Mouse (Mus musculus) A20 (cell line): ENCODE measurements at regions not wholly inside any gene's neighbourhood (a gene's known extent, or its start where the extent isn't known, plus 50 kb on each side); places are given as distances from the start of the nearest gene placed in this dataset.

Experiments
- DNase-seq: peaks from one replicate; pipeline ENCODE4 v3.0.0-alpha.2; 2011; ENCODE audit warnings: low read depth, low spot score

DNA sequence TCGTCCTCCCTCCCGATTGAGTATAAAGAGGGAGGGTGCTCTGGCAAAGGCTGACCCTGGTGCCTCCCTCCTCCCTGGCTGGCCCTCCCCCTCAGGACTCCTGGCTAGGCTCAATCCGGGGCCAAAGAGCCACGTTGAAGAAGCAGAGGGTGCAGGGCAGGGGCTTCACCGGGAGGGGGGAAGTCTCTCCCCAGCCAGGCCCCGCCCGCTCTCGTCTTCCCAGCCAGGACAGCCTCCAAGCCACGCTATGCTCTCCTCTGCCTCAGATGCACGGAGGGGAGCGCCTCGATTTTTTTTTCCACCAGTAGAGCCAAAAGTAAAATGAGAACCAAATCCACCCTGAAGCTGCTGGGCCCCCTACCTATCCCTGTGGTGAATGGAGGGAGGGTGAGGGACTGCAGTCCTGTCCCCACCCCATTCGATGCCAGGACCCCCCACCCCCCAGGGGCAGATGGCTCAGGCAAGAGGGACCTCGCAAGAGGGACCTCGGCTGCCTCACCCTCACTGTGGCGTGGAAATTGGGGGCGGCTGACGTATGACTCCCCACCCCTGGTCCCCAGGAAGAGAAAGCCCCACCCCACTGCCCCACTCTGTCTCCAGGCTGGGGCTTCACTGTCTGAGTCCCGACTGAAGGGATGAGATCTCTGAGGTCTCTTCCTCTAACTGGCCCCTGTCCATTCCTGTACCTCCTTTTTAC, 53.2 kb upstream of the Col1a1 start:
- DNase-seq, result no peak

DNA sequence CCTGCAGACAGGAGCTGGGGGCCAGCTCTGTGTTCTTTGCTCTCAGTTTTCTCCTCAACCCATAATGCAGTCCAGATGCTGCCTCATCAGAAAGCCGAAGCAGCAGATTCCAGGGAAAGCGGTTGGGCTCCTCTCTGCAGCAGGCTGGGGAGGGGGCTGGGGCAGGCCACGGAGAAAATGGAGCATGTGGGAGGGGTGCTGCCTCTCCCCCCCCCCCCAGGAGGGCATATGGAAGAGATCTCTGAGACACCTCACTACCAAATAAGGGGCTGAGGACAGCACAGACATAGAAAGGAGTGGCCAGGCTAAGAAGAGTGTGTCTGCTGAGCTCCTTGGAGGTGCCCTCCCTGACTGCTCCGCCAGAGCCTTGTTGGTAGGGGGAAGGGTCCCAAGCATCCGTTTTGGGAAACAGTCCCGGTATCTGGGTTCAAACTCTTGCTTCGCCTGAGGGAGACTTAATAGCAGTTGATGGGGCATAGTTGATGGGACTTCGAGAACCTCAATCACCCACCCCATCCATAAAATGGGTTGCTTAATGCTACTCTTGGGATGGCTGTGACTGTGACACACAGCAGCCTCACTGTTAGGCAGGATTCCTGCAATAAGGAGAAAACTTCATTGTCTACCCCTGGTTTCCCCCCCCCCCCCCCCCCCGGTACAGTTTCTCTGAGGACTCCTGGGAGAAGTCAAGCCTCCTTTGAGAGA, 53.9 kb upstream of the Col1a1 start:
- no peak for DNase-seq

GRCm38 (mm10) chr11:94880896-94881840, 54.9 kb upstream of the Col1a1 start:
- DNase-seq, result no peak

DNA sequence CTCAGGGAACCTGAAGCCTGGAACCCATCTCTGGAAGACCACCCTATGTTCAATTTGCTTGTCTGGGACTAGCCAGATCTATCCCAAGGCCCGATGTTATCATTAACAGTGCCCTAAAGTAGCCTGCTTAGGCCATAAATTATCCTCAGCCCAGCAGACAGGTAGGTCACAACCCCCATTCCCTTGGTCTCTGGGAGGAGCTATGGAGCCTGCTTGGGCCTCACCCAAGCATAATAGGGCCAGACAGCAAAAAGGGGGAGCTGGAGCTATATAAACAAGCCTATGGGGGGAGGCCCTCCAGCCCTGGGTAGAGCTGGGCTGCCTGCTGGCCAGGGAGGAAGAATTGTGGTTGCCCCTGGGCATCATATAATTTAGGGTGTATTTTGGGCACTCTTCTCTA, 59.3 kb upstream of the Col1a1 start:
- no peak for DNase-seq

- no peak for DNase-seq
These were observed 61.0 kb upstream of the Col1a1 start for GRCm38 (mm10) chr11:94875026-94875425.

- DNase-seq, result no peak
These were observed 61.9 kb upstream of the Col1a1 start for GRCm38 (mm10) chr11:94874155-94874561.

GRCm38 (mm10) chr11:94873693-94874092, 62.3 kb upstream of the Col1a1 start:
- DNase-seq, result no peak

DNA sequence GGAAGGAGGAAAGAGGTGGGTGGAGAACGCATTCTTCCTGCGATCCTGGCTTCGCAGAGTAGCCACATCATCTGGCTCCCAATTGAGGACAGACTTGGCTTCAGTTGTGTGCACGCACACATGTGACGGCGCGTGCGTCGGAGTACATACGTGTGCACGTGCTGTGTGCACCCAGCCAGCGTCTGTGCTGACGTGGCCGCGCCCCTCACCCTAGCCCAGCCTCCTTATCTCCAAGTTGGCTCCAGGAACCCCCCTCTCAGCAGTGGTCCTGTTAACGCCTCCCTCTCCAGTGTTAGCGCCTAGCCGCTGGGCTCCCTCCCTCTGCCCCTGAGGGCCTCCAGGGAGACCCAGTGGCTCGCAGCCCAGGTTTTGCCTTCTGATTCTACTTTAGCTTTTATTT, 63.1 kb upstream of the Col1a1 start:
- DNase-seq, result no peak

DNA sequence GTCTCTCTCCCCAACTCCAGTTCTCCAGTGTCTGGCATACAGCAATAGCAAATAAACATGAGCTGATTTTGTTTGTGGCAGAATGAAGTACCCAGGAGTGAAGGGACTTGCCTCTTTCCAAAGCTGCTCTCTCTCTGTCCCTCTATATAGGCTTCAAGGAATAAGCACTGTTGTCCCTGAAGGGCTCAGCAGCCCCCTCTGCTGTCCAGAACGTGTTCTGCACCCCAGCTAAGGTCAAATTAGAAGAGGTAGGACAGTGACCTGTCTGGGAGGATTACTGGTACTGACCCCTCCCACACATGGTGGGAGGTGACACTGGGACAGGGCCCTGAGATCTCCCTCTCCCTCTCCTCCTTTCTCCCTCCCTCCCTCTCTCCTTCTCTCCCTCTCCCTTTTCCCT, 65.7 kb upstream of the Col1a1 start:
- DNase-seq, result peak; percentile 66

GRCm38 (mm10) chr11:94869866-94870265, 66.2 kb upstream of the Col1a1 start:
- peak; percentile 43 for DNase-seq

- peak; percentile 65 for DNase-seq
These were observed 69.7 kb upstream of the Col1a1 start for GRCm38 (mm10) chr11:94866176-94866967.

- no peak for DNase-seq
These were observed 67.6 kb upstream of the Tmem92 start for GRCm38 (mm10) chr11:94850129-94850528.

DNA sequence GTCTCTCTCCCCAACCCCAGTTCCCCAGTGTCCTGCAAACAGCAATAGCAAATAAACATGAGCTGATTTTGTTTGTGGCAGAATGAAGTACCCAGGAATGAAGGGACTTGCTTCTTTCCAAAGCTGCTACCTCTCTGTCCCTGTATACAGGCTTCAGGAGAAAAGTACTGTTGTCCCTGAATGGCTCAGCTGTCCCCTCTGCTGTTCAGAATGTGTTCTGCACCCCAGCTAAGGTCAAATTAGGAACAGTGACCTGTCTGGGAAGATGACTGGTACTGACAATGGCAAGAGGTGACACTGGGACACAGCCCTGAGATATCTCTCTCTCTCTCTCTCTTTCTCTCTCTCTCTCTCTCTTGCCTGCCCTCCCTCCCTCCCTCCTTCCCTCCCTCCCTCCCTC, 56.6 kb upstream of the Tmem92 start:
- no peak for DNase-seq

DNA sequence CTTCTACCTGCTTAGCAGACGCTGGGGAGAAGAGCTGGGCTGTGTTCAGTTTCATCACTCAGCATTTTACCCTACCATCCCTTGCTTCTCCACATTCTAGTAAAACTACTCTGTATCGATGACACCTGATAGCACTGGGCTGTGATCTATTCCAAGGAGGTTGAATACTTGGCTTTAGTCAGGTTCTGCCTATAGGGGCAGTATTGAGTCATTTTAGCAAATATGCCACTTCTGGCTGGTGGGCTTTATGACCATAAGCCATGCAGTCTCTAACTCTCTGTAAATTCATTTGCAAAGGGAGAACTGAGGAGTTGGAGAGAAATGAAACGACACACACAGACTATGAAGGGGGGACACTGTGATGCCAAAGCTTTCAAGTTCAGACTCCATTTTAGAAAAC, 55.6 kb upstream of the Tmem92 start:
- DNase-seq, result peak; percentile 29

DNA sequence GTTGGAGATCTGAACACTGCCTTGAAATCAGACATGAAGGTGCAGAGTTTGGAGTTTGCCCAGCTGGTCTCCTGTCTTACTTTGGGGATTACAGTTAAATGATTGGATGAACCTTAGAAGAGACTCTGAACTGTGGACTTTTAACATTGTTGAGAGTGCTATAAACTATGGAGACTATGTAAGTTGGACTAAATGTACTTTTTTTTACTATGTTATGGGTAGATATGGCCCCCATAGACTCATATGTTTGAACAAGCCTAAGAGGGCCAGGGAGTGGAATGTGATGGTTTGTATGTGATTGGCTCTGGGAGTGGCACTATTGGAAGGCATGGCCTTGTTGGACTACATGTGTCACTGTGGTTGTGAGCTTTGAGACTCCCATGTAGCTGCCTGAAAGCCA, 53.8 kb upstream of the Tmem92 start:
- no peak for DNase-seq

DNA sequence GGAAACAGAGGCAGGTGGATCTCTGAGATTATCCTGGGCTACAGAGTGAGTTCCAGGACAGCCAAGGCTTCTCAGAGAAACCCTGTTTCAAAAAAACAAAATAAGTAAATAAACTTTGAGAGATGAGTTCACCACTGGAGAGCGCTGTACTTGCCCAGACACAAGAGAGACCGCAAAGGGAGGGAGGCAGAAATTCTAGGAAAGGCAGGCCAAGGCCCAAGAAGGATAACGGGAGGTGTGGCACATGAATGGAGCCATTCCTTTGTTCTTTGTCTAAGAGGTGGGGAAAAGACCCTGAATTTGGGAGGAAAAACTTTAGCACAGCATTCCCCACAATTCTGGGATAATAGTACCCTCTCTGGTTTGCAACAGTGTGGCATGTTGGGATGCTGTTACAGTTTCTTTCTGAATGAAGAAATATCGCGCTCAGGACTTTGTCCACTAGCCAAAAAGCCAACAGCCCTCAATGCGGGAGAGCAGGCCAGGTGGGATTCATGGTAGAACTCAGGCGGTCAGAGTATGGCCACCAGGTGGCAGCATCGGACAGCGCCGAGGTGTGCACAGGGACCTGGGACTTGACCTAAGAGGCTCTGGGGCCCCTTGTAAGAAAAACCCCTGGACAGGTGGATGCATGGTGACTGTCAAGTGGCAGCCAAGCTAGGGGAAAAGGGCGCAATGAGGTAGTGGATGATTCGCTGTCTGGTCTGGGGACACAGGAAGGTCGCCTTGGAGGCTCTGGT, 49.9 kb upstream of the Tmem92 start:
- peak; percentile 63 for DNase-seq
